Mouse (Mus musculus) ES-E14 (cell line): Measurements from ENCODE around the gene Tas2r134.

ENCODE experiments used
- MAFK ChIP-seq: IDR thresholded peaks from 2 replicates; pipeline ENCODE4 v1.6.1; 2014; ENCODE audit warnings: mild to moderate bottlenecking, low read depth, low read length, inconsistent platforms; ENCODE audit not compliant: insufficient read depth
- ZC3H11A ChIP-seq: IDR thresholded peaks from 2 replicates; pipeline ENCODE4 v1.6.1; 2012; ENCODE audit warnings: low read depth, mild to moderate bottlenecking, inconsistent platforms, low read length, borderline replicate concordance
- ZNF384 ChIP-seq: IDR thresholded peaks from 2 replicates; pipeline ENCODE4 v1.6.1; 2012; ENCODE audit warnings: low read depth, low read length, inconsistent platforms

- no peak for TF ChIP-seq ZC3H11A
- TF ChIP-seq MAFK: no peak
- no peak for TF ChIP-seq ZNF384
These were observed 5.4 kb upstream of the Tas2r134 start for GRCm38 (mm10) chr2:51621931-51622330.
